ENCODE assay signal across 14 mouse cellular contexts in genomic region chr14:76868131-76868530, GRCm38 (mm10).
"Had no signal": no experiment of that assay in that cellular context is flagged by ENCODE, and none has a peak within 500 bp of the region (broad histone marks: within the 10 kb centered on the region; RNA-seq: fewer than 3 reads in every experiment).

No protein-coding gene starts in this region.

- DNase-seq: kidney, adult 8-10 months; kidney, postnatal 10 days; kidney, postnatal 36 days; liver, embryonic 13.5 days; lung, adult 2 months; lung, postnatal 14 days; lung, postnatal 4 days; midbrain, embryonic 14.5 days; thymus, adult 2 months; thymus, postnatal 14 days; thymus, postnatal 4 days had no signal

- H3K4me3 ChIP-seq: kidney, embryonic 15.5 days; limb, embryonic 12.5 days; liver, embryonic 13.5 days had no signal

- H3K27ac ChIP-seq: kidney, embryonic 15.5 days; limb, embryonic 12.5 days; liver, embryonic 13.5 days; stomach, postnatal 0 days had no signal
